Mouse (Mus musculus) limb, embryonic 12.5 days (tissue): ENCODE measurements around the gene Cd46. TPM values are rescaled to one million over a fixed set of nuclear protein-coding genes. Genes with fewer than 3 reads are reported as not detected.

ENCODE experiments used
- ATAC-seq: fragments of 200-750 bp; cut with Nextera tagmentation; 2 replicates; pipeline ENCODE4 v1.8.0; 2017; ENCODE audit warnings: low read depth, moderate TSS enrichment; ENCODE audit not compliant: insufficient number of reproducible peaks, insufficient read depth, low FRiP score, low TSS enrichment
- H3K27ac ChIP-seq: fragments of 300-500 bp; sonication (generic); 2 replicates; pipeline ENCODE4 v1.5.1; 2016; ENCODE audit warnings: mild to moderate bottlenecking, moderate library complexity
- H3K27me3 ChIP-seq: fragments of 300-500 bp; sonication (generic); 2 replicates; pipeline ENCODE4 v1.6.1; 2016; ENCODE audit warnings: mild to moderate bottlenecking, moderate library complexity
- H3K36me3 ChIP-seq: fragments of 300-500 bp; sonication (generic); 2 replicates; pipeline ENCODE4 v1.6.1; 2016; ENCODE audit warnings: mild to moderate bottlenecking, moderate library complexity
- H3K4me1 ChIP-seq: fragments of 300-500 bp; sonication (generic); replicated peaks from 2 replicates; pipeline ENCODE4 v1.6.1; 2016
- H3K4me2 ChIP-seq: fragments of 300-500 bp; sonication (generic); 2 replicates; pipeline ENCODE4 v1.6.1; 2016; ENCODE audit warnings: mild to moderate bottlenecking, moderate library complexity
- H3K4me3 ChIP-seq: fragments of 300-500 bp; sonication (generic); replicated peaks from 2 replicates; pipeline ENCODE4 v1.5.1; 2016; ENCODE audit warnings: mild to moderate bottlenecking
- H3K9ac ChIP-seq: fragments of 300-500 bp; sonication (generic); replicated peaks from 2 replicates; pipeline ENCODE4 v1.6.1; 2016; ENCODE audit warnings: mild to moderate bottlenecking, moderate library complexity
- H3K9me3 ChIP-seq: fragments of 300-500 bp; sonication (generic); 2 replicates; pipeline ENCODE4 v1.6.1; 2016; ENCODE audit warnings: mild to moderate bottlenecking, moderate library complexity
- WGBS: fragments of 180-500 bp; shearing (Covaris S2); methylation state at CpG from one replicate; pipeline ENCODE4 v1.1.7; 2016; 5-methylcytosine and 5-hydroxymethylcytosine counted together
- microRNA counts: library from miRNA; unstranded; fragments of <30 nt; microRNA quantifications from one replicate; lab custom pipeline; 2017
- microRNA-seq: library from miRNA; unstranded; fragments of <30 nt; microRNA quantifications from one replicate; pipeline ENCODE4, GENCODE M21; 2017
- polyA plus RNA-seq: library from polyadenylated mRNA; unstranded; fragments of >200 nt; fragmentation: Nextera tagmentation; extraction: Ambion mirVana; gene quantifications from 2 replicates; pipeline ENCODE4 v1.2.1, GENCODE M21; 2016

Cd46 gene
- polyA plus RNA-seq, 1 experiment from 2014 or later = 0.78 TPM

DNA sequence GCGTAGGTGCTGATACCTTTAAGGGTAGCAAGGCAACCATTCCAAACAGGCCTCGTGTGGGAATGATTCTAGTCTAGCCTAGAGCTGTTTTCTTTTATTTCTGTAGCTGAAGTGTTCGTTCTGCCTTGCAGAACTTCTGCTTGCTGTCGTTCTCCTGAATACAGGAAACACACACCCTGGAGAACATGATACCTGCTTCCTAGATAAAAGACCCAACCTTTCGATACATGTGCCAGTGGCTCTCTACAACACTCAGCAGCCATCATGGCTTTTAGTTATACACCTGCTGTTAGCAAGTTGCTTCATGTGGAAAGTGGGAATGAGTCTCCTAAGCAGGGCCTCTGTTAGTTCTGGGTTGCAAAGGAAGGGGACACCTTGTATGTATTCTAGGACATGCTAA, 97.8 kb downstream of the Cd46 start:
- Histone ChIP-seq H3K36me3 (no peaks in the 10 kb centered on the region), H3K27me3 (no peaks in the 10 kb centered on the region), H3K9me3 (no peaks in the 10 kb centered on the region), H3K4me2 (no peak overlapping the region), H3K27ac (no peak overlapping the region), H3K4me1 (no peaks in the 10 kb centered on the region), H3K4me3 (no peak overlapping the region), H3K9ac (no peak overlapping the region)
- 76% methylated on average over 5 of the region's 5 CpGs for WGBS
- ATAC-seq = no peak

DNA sequence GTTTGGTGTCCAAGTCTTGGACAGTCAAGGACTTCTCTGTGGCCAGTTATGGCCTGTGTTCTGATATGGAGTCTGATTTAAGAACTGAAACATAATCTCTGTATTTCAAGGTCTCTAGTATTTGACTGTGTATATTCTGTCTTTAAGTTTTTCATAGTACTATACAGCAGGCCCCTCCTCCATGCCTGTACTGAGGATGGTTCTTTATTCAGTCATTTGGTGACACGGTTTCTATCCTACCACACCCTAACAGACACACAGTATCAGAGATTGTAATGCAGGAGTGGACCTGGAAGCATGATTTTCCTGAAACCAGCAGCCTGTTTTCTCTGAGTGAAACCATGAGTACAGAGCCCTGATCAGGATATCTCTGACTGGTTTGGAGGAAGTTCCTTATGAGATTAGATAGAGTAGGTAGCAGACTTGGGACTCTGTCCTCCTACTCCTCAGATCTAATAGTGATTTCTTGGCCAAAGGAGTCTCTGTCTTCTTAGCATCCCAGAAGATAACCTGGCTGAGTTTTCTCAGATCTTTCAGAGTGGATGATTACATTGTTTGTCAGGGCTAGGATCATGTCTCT, 98.5 kb downstream of the Cd46 start:
- Histone ChIP-seq H3K27me3 (no peaks in the 10 kb centered on the region), H3K27ac (no peak overlapping the region), H3K4me1 (no peaks in the 10 kb centered on the region), H3K4me2 (no peak overlapping the region), H3K4me3 (no peak overlapping the region), H3K9ac (no peak overlapping the region), H3K9me3 (no peaks in the 10 kb centered on the region), H3K36me3 (no peaks in the 10 kb centered on the region)
- ATAC-seq = no peak
- whole genome bisulfite sequencing = 75% methylated on average over 1 of the region's 1 CpGs

DNA sequence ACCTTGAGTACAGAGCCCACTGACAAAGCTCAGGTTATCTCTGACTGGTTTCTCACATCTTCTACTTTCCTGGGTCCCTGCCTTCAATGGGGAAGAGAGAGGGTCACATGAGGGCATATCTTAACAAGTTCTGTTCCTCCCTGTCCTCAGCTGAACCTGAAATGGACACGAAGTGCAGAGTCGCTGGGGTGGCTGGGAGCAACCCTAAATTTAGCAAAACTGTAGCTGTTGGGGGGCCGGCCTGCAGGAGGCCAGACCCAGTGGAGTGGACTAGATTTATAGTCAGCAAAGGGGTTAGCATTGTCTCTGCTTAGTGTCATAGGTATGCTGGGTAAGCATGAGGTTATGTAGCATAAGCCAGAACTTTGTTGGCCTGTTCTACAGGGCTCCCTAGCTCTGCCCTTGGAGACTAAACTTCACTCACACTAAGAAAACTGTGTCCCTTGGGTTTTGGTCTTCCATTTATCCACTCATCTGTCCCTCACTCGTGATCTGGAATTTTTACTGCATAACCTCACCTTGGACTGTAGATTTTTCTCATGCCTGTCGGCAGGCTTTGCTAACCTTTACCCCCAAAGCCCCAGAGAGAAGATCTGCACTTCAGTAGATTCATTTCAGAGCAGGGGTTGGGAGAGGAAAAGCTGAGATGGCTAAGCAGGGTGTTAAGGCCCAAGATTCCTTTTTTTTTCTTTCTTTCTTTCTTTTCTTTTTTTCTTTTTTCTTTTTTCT, 99.3 kb downstream of the Cd46 start:
- Histone ChIP-seq H3K9ac (no peak overlapping the region), H3K27me3 (no peaks in the 10 kb centered on the region), H3K9me3 (no peaks in the 10 kb centered on the region), H3K4me3 (no peak overlapping the region), H3K27ac (no peak overlapping the region), H3K4me2 (no peak overlapping the region), H3K4me1 (no peaks in the 10 kb centered on the region), H3K36me3 (no peaks in the 10 kb centered on the region)
- 68% methylated on average over 5 of the region's 5 CpGs for WGBS
- no peak for ATAC-seq

GRCm38 (mm10) chr1:194991654-194992053, 100.4 kb downstream of the Cd46 start:
- WGBS = 78% methylated on average over 2 of the region's 2 CpGs

GRCm38 (mm10) chr1:194990976-194991375, 101.1 kb downstream of the Cd46 start:
- Histone ChIP-seq H3K4me1 (no peaks in the 10 kb centered on the region), H3K36me3 (no peaks in the 10 kb centered on the region)
- 89% methylated on average over 2 of the region's 2 CpGs for WGBS

More at GRCm38 (mm10) chr1:194991654-194992053, 100.4 kb downstream of the Cd46 start:
- H3K4me2 ChIP-seq = no peak overlapping the region
- no peaks in the 10 kb centered on the region for H3K4me1 ChIP-seq
- no peak overlapping the region for H3K9ac ChIP-seq
- H3K36me3 ChIP-seq = no peaks in the 10 kb centered on the region
- H3K4me3 ChIP-seq = no peak overlapping the region
- ATAC-seq = no peak
- no peaks in the 10 kb centered on the region for H3K27me3 ChIP-seq
- H3K27ac ChIP-seq = no peak overlapping the region
- no peaks in the 10 kb centered on the region for H3K9me3 ChIP-seq

GRCm38 (mm10) chr1:194989024-194989423, 103.0 kb downstream of the Cd46 start:
- H3K9ac ChIP-seq = no peak overlapping the region
- no peak overlapping the region for H3K4me3 ChIP-seq
- H3K27me3 ChIP-seq = no peaks in the 10 kb centered on the region
- no peak for ATAC-seq
- no peaks in the 10 kb centered on the region for H3K9me3 ChIP-seq
- WGBS = 89% methylated on average over 1 of the region's 1 CpGs
- H3K36me3 ChIP-seq = no peaks in the 10 kb centered on the region
- H3K4me1 ChIP-seq = no peaks in the 10 kb centered on the region
- H3K4me2 ChIP-seq = no peak overlapping the region
- no peak overlapping the region for H3K27ac ChIP-seq

More at GRCm38 (mm10) chr1:194990976-194991375, 101.1 kb downstream of the Cd46 start:
- Histone ChIP-seq H3K9ac (no peak overlapping the region), H3K4me3 (no peak overlapping the region), H3K9me3 (no peaks in the 10 kb centered on the region), H3K27me3 (no peaks in the 10 kb centered on the region), H3K27ac (no peak overlapping the region), H3K4me2 (no peak overlapping the region)
- no peak for ATAC-seq

MicroRNAs within 50 kb of the gene (microRNA counts, 519-probe panel; counts per million panel counts)
- microRNA mmu-miR-29b (lab: Ali Mortazavi, UCI) (not detected), microRNA mmu-miR-29c (lab: Ali Mortazavi, UCI) (4,389 counts per million, percentile 31 among the panel's probes with 10 or more counts)

Small RNAs within 50 kb of the gene (microRNA-seq; reads per million reads assigned to microRNA genes)
- gene Mir29b-2 (0.70 reads per million), gene Mir29c (46.5 reads per million, percentile 43 among the genes with 10 or more reads in this experiment)

Other genes with a start within 250 kb of the Cd46 start
- 40.7 and 44.2 TPM in 2 replicates for gene Cd34, start 153.4 kb downstream of the Cd46 start, polyA plus RNA-seq
- 43.6 and 48.9 TPM in 2 replicates for gene Cr1l, start 39.3 kb upstream of the Cd46 start, polyA plus RNA-seq
- gene Cr2, start 84.5 kb upstream of the Cd46 start, polyA plus RNA-seq = 0.28 and 0.29 TPM in 2 replicates